Mouse (Mus musculus) CH12.LX (cell line): ENCODE measurements around the gene Tdrd9.
"Not testable (repeated sequence)": the region's sequence is repeated elsewhere in the genome, so short reads cannot be mapped to it uniquely, and the experiment has no call there.

Experiments
- CTCF ChIP-seq, 2 experiments: IDR thresholded peaks in 1 of 2; conservative IDR thresholded peaks in 1 of 2; 2 replicates each; pipeline ENCODE4 v1.5.1; 2011 to 2012; ENCODE audit warnings: low read depth in 2 of 2, low read length in 2 of 2, improper control_type of control experiment in 1 of 2, inconsistent platforms in 1 of 2, mild to moderate bottlenecking in 1 of 2, moderate library complexity in 1 of 2
- MAX ChIP-seq: IDR thresholded peaks from 2 replicates; pipeline ENCODE4 v1.6.1; 2011; ENCODE audit warnings: low read length, improper control_type of control experiment

DNA sequence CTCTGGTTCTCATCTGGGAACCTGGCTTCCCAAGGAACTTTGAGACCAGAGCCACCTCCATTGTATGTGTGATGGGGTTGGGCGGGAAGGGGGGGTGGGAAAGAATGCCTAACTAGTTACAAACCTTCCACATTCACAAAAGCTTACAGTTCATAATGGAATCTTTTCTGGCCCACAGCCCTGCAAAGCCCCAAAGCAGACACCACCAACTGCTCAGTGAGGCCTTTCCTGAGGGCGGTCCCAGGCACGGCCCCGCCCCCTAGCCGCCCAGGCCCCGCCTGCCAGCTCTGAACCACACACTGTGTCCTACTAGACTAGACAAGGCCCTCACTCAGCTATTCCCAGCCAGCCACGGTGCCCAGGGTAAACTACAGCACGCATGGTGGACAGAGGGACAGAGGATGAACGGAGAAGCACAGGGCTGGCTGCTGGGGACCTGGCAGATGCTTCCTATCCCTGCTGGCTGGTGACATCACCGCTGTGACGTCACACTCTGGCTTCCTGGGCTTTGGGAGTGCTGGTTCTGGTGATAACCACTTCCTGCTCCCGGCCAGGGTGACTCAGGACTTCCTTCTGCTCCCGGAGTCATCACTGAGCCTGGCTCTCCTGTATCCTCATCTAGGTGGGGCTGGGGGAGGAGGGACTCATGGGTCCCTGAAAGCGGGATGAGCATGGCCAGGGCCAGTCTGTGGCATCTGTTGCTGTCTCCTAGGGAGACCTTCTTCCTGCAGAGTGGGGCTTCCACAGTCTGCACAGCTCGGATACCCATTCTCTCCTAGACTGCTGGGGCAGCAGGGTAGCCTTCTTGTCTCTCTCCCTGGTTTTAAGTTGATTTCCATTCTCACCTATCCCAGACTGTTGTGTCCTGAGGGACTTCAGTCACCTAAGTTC is 25.3 kb upstream of the Tdrd9 start:
- not testable (repeated sequence) for TF ChIP-seq CTCF (conservative IDR thresholded peaks at IDR 0.05 in 1 of 2, IDR thresholded peaks at IDR 0.05 in 1 of 2; ENCODE audit: low read depth in 2 of 2, low read length in 2 of 2); MAX
